Mouse (Mus musculus) left cerebral cortex, postnatal 4 days (tissue): ENCODE results near the gene Mcee. TPM values are rescaled to one million over a fixed set of nuclear protein-coding genes. Genes with fewer than 3 reads are reported as not detected.

ENCODE experiments used
- DNase-seq: peaks from one replicate; pipeline ENCODE4 v3.0.0-alpha.2; 2022
- intact Hi-C: fragments of 180-260 bp; cut with DNase I; formaldehyde crosslinking; loops from one replicate; pipeline ENCODE4 v1.15.1; 2025
- total RNA-seq, 2 experiments: library from RNA; stranded (reverse); gene quantifications; 2 replicates each; pipeline ENCODE4 v1.2.3; 2021

Mcee gene
- total RNA-seq, 2 experiments from 2014 or later, result 21.4 to 25.6 TPM

- intact Hi-C loops, result no loop called here
Measured at GRCm38 (mm10) chr7:64402452-64402851, 10.0 kb downstream of the Mcee start.

GRCm38 (mm10) chr7:64403989-64404388, 11.6 kb downstream of the Mcee start:
- intact Hi-C loops, result no loop called here
- no peak for DNase-seq

More at GRCm38 (mm10) chr7:64402452-64402851, 10.0 kb downstream of the Mcee start:
- no peak for DNase-seq

- intact Hi-C loops, result no loop called here
- peak; percentile 59 for DNase-seq
Measured at GRCm38 (mm10) chr7:64424861-64425260, 32.5 kb downstream of the Mcee start.

- peak; percentile 16 for DNase-seq
- intact Hi-C loops, result no loop called here
Measured at GRCm38 (mm10) chr7:64439595-64440518, 47.5 kb downstream of the Mcee start.

GRCm38 (mm10) chr7:64440519-64440918, 48.1 kb downstream of the Mcee start:
- DNase-seq, result no peak
- intact Hi-C loops, result no loop called here

- DNase-seq, result peak; percentile 62
Measured at GRCm38 (mm10) chr7:64450631-64451030, 58.2 kb downstream of the Mcee start.

GRCm38 (mm10) chr7:64451441-64451840, 59.0 kb downstream of the Mcee start:
- intact Hi-C loops, result no loop called here
- peak; percentile 92 for DNase-seq

More at GRCm38 (mm10) chr7:64450631-64451030, 58.2 kb downstream of the Mcee start:
- intact Hi-C loops, result no loop called here

GRCm38 (mm10) chr7:64451861-64452382, 59.5 kb downstream of the Mcee start:
- DNase-seq, result no peak
- intact Hi-C loops, result no loop called here

GRCm38 (mm10) chr7:64452471-64453222, 60.2 kb downstream of the Mcee start:
- DNase-seq, result peak; percentile 94
- intact Hi-C loops, result no loop called here

GRCm38 (mm10) chr7:64456176-64456575, 63.8 kb downstream of the Mcee start:
- peak; percentile 48 for DNase-seq
- intact Hi-C loops, result loop anchor here (5.0 kb wide), 1 partner anchor 41 kb away; no protein-coding TSS in a partner anchor

GRCm38 (mm10) chr7:64456676-64457075, 64.3 kb downstream of the Mcee start:
- peak; percentile 66 for DNase-seq
- intact Hi-C loops, result loop anchor here (5.0 kb wide), 1 partner anchor 41 kb away; no protein-coding TSS in a partner anchor

- intact Hi-C loops, result loop anchor here (5.0 kb wide), 1 partner anchor 39 kb away; no protein-coding TSS in a partner anchor
- no peak for DNase-seq
Measured at GRCm38 (mm10) chr7:64457811-64458210, 65.4 kb downstream of the Mcee start.

Other genes with a start within 250 kb of the Mcee start
- under 1 TPM; 0.10 to 0.77 TPM for gene Trpm1, start 238.8 kb upstream of the Mcee start, total RNA-seq
- 10 to 100 TPM; 10.5 to 11.8 TPM for gene Mtmr10, start 105.0 kb upstream of the Mcee start, total RNA-seq
- gene Fan1, start 18.5 kb upstream of the Mcee start, total RNA-seq, result 1 to 10 TPM; 8.4 to 9.6 TPM
- gene Mphosph10, start 339 bp upstream of the Mcee start, total RNA-seq, result 10 to 100 TPM; 15.0 to 17.9 TPM
- 100 to 1,000 TPM; 204 to 211 TPM for gene Apba2, start 109.1 kb downstream of the Mcee start, total RNA-seq